Mouse (Mus musculus) heart, embryonic 14.5 days (tissue): Measurements from ENCODE around the gene Dhx29. TPM values are rescaled to one million over a fixed set of nuclear protein-coding genes. Genes with fewer than 3 reads are reported as not detected.

Experiments used
- ATAC-seq: fragments of 200-750 bp; cut with Nextera tagmentation; 2 replicates; pipeline ENCODE4 v1.8.0; 2017; ENCODE audit warnings: low read depth, moderate TSS enrichment; ENCODE audit not compliant: insufficient number of reproducible peaks, insufficient read depth, low FRiP score
- H3K27ac ChIP-seq, 2 experiments: fragments of 200-500 bp in 1 of 2; fragments of 300-500 bp in 1 of 2; sonication (generic) in 1 of 2; replicated peaks in 1 of 2; 2 replicates each; pipeline ENCODE4 v1.5.1; 2012 to 2014; ENCODE audit warnings: low read depth in 2 of 2, low read length in 2 of 2, control low read depth in 1 of 2, mild to moderate bottlenecking in 1 of 2, mixed read lengths in 1 of 2; ENCODE audit not compliant: control insufficient read depth in 1 of 2, insufficient read depth in 1 of 2
- H3K27me3 ChIP-seq: fragments of 300-500 bp; sonication (generic); 2 replicates; pipeline ENCODE4 v1.6.1; 2014; ENCODE audit warnings: mild to moderate bottlenecking, low read length, control low read depth; ENCODE audit not compliant: control insufficient read depth, insufficient read depth
- H3K36me3 ChIP-seq: fragments of 300-500 bp; sonication (generic); 2 replicates; pipeline ENCODE4 v1.6.1; 2014; ENCODE audit warnings: mild to moderate bottlenecking, control low read depth, low read length, mixed read lengths; ENCODE audit not compliant: control insufficient read depth, insufficient read depth
- H3K4me1 ChIP-seq, 2 experiments: fragments of 200-500 bp in 1 of 2; fragments of 300-500 bp in 1 of 2; sonication (generic) in 1 of 2; 2 replicates each; pipeline ENCODE4 v1.6.1; 2012 to 2014; ENCODE audit warnings: low read length in 2 of 2, control low read depth in 1 of 2, mixed read lengths in 1 of 2; ENCODE audit not compliant: control insufficient read depth in 2 of 2, insufficient read depth in 2 of 2
- H3K4me2 ChIP-seq: fragments of 300-500 bp; sonication (generic); 2 replicates; pipeline ENCODE4 v1.6.1; 2014; ENCODE audit warnings: mild to moderate bottlenecking, low read length
- H3K4me3 ChIP-seq, 2 experiments: fragments of 200-500 bp in 1 of 2; fragments of 300-500 bp in 1 of 2; sonication (generic) in 1 of 2; 2 replicates each; pipeline ENCODE4 v1.5.1; 2012 to 2014; ENCODE audit warnings: low read length in 2 of 2, mild to moderate bottlenecking in 2 of 2, control low read depth in 1 of 2, low read depth in 1 of 2, moderate library complexity in 1 of 2; ENCODE audit not compliant: control insufficient read depth in 1 of 2, insufficient read depth in 1 of 2
- H3K9ac ChIP-seq: fragments of 300-500 bp; sonication (generic); 2 replicates; pipeline ENCODE4 v1.6.1; 2014; ENCODE audit warnings: mild to moderate bottlenecking, low read length
- H3K9me3 ChIP-seq: fragments of 300-500 bp; sonication (generic); 2 replicates; pipeline ENCODE4 v1.6.1; 2016; ENCODE audit warnings: low read length, control low read depth; ENCODE audit not compliant: control insufficient read depth
- WGBS: fragments of 180-500 bp; shearing (Covaris S2); extraction: QIAGEN DNeasy Blood & Tissue Kit; methylation state at CpG from one replicate; pipeline ENCODE4 v1.1.7; 2014; 5-methylcytosine and 5-hydroxymethylcytosine counted together
- polyA plus RNA-seq: library from polyadenylated mRNA; unstranded; fragments of >200 nt; fragmentation: Nextera tagmentation; extraction: Ambion mirVana; gene quantifications from 2 replicates; pipeline ENCODE4 v1.2.1, GENCODE M21; 2014

Gene Dhx29
- polyA plus RNA-seq, 1 experiment from 2014 or later, result 16.7 TPM

DNA sequence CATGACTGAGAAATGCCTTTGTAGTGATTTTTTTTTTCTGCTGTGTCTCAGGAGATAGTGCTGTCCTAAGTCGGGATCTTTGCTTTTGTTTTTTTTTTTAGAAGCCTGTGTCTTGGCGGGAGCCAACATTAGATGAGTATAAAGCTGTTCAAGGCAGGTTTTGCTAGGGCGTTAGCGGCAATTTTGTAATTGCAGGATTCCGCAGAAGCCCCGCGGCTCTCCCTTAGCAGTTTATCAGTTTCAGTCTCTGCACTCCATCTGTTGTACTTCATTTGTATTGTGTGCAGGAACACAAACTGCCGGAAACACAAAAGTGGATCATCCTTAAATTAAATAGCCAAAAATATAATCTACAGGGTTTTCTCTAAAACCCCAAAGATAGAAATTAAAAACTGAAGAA, 26.8 kb downstream of the Dhx29 start:
- Histone ChIP-seq H3K27me3 (no peaks in the 10 kb centered on the region), H3K36me3 (peaks cover 85% of the 10 kb centered on the region), H3K4me2 (no peak overlapping the region), H3K27ac (no peak overlapping the region), H3K9ac (no peak overlapping the region), H3K4me1 (no peaks in the 10 kb centered on the region), H3K9me3 (no peaks in the 10 kb centered on the region), H3K4me3 (no peak overlapping the region)
- no peak for ATAC-seq
- WGBS, result 90% methylated on average over 8 of the region's 8 CpGs

DNA sequence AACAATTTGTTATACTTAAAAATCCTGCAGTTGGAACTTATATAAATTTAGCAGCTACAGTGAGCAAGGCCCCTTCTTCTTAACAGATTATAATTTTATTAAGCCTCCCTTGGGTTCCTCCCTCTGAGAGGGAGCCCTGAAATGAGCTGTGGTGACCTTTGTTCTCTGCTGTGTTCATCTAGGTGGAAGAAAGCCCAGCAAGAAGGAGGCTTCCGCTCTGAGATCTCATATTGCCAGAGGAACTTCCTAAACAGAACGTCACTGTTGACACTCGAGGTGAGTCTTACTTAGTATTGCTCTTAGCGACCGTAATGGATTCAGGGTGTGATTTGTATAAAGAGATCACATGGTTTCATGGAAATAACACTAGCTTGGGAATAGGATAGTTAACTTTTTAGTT, 35.8 kb downstream of the Dhx29 start:
- H3K27me3 ChIP-seq, result no peaks in the 10 kb centered on the region
- H3K9me3 ChIP-seq, result no peaks in the 10 kb centered on the region
- no peak overlapping the region for H3K9ac ChIP-seq
- ATAC-seq, result no peak
- 89% methylated on average over 5 of the region's 5 CpGs for WGBS
- peaks cover 77% of the 10 kb centered on the region for H3K36me3 ChIP-seq
- H3K27ac ChIP-seq, result no peak overlapping the region
- H3K4me1 ChIP-seq, result no peaks in the 10 kb centered on the region
- no peak overlapping the region for H3K4me3 ChIP-seq
- no peak overlapping the region for H3K4me2 ChIP-seq

- H3K4me3 ChIP-seq, result no peak overlapping the region
- no peaks in the 10 kb centered on the region for H3K27me3 ChIP-seq
- H3K4me2 ChIP-seq, result no peak overlapping the region
- no peaks in the 10 kb centered on the region for H3K4me1 ChIP-seq
- H3K9ac ChIP-seq, result no peak overlapping the region
- no peaks in the 10 kb centered on the region for H3K9me3 ChIP-seq
- H3K36me3 ChIP-seq, result peaks cover 74% of the 10 kb centered on the region
- H3K27ac ChIP-seq, result no peak overlapping the region
- ATAC-seq, result no peak
- 88% methylated on average over 12 of the region's 12 CpGs for WGBS
These were observed 37.2 kb downstream of the Dhx29 start for GRCm38 (mm10) chr13:112964421-112964820.

DNA sequence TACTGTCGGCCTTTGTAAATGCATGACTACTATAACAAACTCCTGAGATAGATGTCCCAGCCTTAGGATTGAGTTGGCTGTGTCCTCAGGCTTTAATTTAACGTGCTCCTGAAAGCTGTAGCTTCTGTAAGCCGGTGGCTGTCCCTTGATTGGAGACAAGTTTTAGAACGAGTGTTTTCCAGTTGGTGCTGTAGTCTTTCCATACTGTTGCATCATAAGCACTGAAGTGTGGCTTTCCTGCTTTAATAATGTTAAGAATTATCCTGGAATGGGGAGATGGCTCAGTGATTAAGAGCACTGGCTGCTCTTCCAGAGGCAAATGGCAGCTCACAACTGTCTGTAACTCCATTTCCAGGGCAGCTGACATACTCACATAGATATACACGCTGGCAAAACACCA, 40.0 kb downstream of the Dhx29 start:
- WGBS, result 84% methylated on average over 5 of the region's 5 CpGs
- Histone ChIP-seq H3K27me3 (no peaks in the 10 kb centered on the region), H3K4me2 (no peak overlapping the region), H3K4me3 (no peak overlapping the region), H3K9me3 (no peaks in the 10 kb centered on the region), H3K4me1 (no peaks in the 10 kb centered on the region), H3K36me3 (peaks cover 63% of the 10 kb centered on the region), H3K27ac (no peak overlapping the region), H3K9ac (no peak overlapping the region)
- no peak for ATAC-seq

DNA sequence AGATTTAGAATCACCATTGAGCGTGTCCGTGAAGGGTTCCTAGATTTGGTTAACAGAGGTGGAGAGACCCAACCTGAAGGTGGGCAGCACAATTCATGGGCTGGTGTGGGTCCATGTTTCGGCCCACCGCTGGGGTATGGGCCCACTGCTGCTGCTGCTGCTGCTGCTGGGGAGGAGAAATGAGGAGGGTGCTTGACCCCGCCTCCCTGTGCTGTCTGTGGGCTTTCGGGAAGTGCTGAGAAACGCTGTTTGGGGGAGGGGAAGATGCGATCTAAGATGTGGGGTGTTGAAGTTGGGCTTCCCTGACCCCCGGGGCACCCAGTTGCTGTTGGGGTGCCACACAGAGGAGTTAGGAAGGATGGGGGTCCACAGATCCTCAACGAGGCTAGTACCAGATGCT, 49.5 kb downstream of the Dhx29 start:
- Histone ChIP-seq H3K36me3 (no peaks in the 10 kb centered on the region), H3K27me3 (peaks cover 27% of the 10 kb centered on the region), H3K4me2 (peak overlapping the region; percentile 25), H3K4me1 (no peaks in the 10 kb centered on the region), H3K27ac (no peak overlapping the region), H3K9ac (no peak overlapping the region), H3K9me3 (no peaks in the 10 kb centered on the region), H3K4me3 (no peak overlapping the region)
- ATAC-seq, result no peak
- WGBS, result 40% methylated on average over 10 of the region's 10 CpGs

- H3K4me3 ChIP-seq, result no peak overlapping the region
These were observed 58.6 kb downstream of the Dhx29 start for GRCm38 (mm10) chr13:112985605-112986450.

DNA sequence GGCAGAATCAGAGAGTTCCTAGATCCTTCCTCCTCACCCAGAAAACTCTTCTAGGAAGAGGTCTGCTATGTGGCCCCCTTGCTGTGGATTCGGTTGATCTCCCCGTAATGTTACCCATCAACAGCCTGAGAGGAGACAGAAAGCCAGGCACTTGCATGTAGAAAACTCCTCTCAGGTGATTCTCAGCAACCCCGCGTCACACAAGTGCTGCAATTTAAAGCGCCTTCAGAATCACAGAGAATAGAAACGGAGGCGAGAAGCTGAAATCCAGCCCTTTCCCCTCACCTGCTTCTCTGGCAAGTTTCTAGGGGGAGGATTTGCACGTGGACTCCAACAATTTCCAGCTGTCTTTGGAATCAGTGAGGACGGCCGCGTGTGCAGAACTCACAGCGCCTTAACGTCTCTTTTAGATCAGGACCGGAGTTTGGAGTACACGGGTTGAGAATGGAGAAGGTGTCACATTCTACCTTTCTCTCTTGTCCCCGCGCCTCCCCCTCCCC, 59.2 kb downstream of the Dhx29 start:
- peaks cover 4 to 24% of the 10 kb centered on the region in 2 experiments; a peak in 3 of 4 replicates for H3K4me1 ChIP-seq
- H3K4me3 ChIP-seq, result peak overlapping the region in 1 of 2 experiments; percentile 51; a peak in 2 of 4 replicates
- H3K27me3 ChIP-seq, result peaks cover 62% of the 10 kb centered on the region
- WGBS, result 1% methylated on average over 17 of the region's 17 CpGs
- ATAC-seq, result no peak
- H3K27ac ChIP-seq, result no peak overlapping the region
- no peaks in the 10 kb centered on the region for H3K36me3 ChIP-seq
- no peak overlapping the region for H3K9ac ChIP-seq
- no peaks in the 10 kb centered on the region for H3K9me3 ChIP-seq
- H3K4me2 ChIP-seq, result peak overlapping the region; percentile 98

More at GRCm38 (mm10) chr13:112985605-112986450, 58.6 kb downstream of the Dhx29 start:
- Histone ChIP-seq H3K27me3 (peaks cover 56% of the 10 kb centered on the region), H3K9me3 (no peaks in the 10 kb centered on the region), H3K9ac (no peak overlapping the region), H3K4me2 (no peak overlapping the region), H3K36me3 (no peaks in the 10 kb centered on the region), H3K27ac (no peak overlapping the region), H3K4me1 (peaks cover 4 to 24% of the 10 kb centered on the region in 2 experiments; a peak in 3 of 4 replicates)
- ATAC-seq, result no peak
- WGBS, result 12% methylated on average over 18 of the region's 18 CpGs
